Mouse (Mus musculus): ENCODE data around the gene Babam2.

DNA sequence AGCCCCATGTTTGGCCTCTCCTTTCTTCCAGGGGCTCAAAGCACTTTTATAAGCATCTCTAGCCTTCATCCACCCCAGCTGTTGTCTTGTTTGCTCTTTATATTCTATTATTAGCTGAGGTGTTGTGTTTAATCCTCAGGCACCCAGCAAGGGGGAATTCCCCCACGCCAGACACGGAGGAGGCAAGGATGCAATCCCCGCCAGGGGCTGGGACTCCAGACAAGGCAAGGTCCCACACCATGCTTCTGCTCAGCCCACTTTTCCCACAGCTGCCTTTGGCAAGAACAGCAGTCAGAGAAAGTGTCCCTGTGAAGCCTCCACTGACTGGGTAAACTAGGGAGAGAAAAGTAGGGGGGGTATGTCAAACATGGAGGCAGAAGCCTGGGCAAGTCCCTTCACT lies 401.2 kb downstream of the Babam2 start:
- no peak for TF ChIP-seq CTCF (IDR thresholded peaks at IDR 0.05; ENCODE audit: extremely low read depth, insufficient read depth, low read length)
- TF ChIP-seq POLR2A (IDR thresholded peaks at IDR 0.05; ENCODE audit: extremely low read depth, insufficient read depth, low read length): no peak
